Mouse (Mus musculus): ENCODE data around the gene Olfr357. TPM values are rescaled to one million over a fixed set of nuclear protein-coding genes. Genes with fewer than 3 reads are reported as not detected.

Gene Olfr357
- under 1 TPM in 1 of 2 experiments, not detected in 1; 0.07 TPM for polyA plus RNA-seq (2017; shearing (Covaris generic))

DNA sequence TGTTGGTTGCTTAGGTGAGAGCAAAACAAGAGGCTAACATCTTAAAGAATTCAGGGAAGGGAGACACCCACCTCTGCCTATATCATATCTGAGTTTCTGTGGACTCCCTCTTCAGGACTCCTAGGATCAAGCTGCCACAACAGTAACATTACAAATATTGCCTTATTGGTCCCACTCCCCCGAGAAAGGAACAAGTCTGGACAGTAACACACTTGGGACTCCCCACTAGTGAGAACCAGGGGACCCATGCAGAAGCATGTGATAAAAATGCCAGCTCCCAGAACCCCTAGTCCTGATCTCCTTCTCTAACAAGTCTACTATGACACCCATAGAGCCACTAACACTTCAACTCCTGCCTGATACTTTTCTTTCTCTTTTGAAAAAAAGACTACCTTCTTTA, at the start of gene Olfr357:
Gene Olfr357 (plus strand): TSS at position 301 of the 400 bp plus-strand sequence.

DNA sequence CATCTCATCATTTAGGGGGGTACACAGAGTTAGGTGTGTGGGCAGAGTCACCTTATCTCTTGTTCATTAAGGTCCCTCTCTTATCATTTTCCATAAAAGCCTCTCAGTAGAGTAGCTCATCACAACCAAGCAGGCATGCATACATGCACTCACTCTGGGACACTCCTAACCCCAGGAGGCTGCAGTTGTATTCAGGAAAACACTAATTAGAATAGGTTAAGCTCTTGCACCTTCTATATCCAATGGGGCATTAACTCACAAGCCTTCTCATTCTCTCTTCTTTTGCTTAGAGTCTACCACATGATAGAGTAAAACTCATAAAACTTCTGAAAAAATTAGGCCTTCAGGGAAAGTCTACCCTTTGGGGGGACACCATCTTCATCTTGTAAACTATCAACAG, 15.6 kb downstream of the Olfr357 start, which contains the start of gene Olfr358:
Gene Olfr358 (minus strand): TSS at position 101 of the 400 bp plus-strand sequence.

Other genes with a start within 250 kb of the Olfr357 start
- gene Olfr348, start 209.6 kb upstream of the Olfr357 start, polyA plus RNA-seq (2017; shearing (Covaris generic)), result under 1 TPM in 1 of 2 experiments, not detected in 1; 0.11 TPM
- not detected for gene Olfr50, start 203.3 kb upstream of the Olfr357 start, polyA plus RNA-seq (2017; shearing (Covaris generic))
- gene Olfr3, start 176.8 kb upstream of the Olfr357 start, polyA plus RNA-seq (2017; shearing (Covaris generic)), result not detected
- not detected for gene Olfr350, start 147.5 kb upstream of the Olfr357 start, polyA plus RNA-seq (2017; shearing (Covaris generic))
- not detected for gene Olfr351, start 131.2 kb upstream of the Olfr357 start, polyA plus RNA-seq (2017; shearing (Covaris generic))
- not detected for gene Olfr352, start 125.4 kb upstream of the Olfr357 start, polyA plus RNA-seq (2017; shearing (Covaris generic))
- gene Olfr353, start 100.9 kb upstream of the Olfr357 start, polyA plus RNA-seq (2017; shearing (Covaris generic)), result not detected
- gene Olfr354, start 88.1 kb upstream of the Olfr357 start, polyA plus RNA-seq (2017; shearing (Covaris generic)), result not detected
- gene Olfr355, start 64.9 kb upstream of the Olfr357 start, polyA plus RNA-seq (2017; shearing (Covaris generic)), result not detected
- gene Olfr356, start 56.7 kb upstream of the Olfr357 start, polyA plus RNA-seq (2017; shearing (Covaris generic)), result not detected
- not detected for gene Olfr358, start 15.5 kb downstream of the Olfr357 start, polyA plus RNA-seq (2017; shearing (Covaris generic))
- not detected for gene Olfr360, start 71.9 kb downstream of the Olfr357 start, polyA plus RNA-seq (2017; shearing (Covaris generic))
- gene Olfr361, start 95.5 kb downstream of the Olfr357 start, polyA plus RNA-seq (2017; shearing (Covaris generic)), result not detected
- gene Olfr362, start 124.1 kb downstream of the Olfr357 start, polyA plus RNA-seq (2017; shearing (Covaris generic)), result not detected
- not detected for gene Olfr364-ps1, start 145.5 kb downstream of the Olfr357 start, polyA plus RNA-seq (2017; shearing (Covaris generic))
- under 1 TPM in 1 of 2 experiments, not detected in 1; 0.04 TPM for gene Olfr365, start 194.4 kb downstream of the Olfr357 start, polyA plus RNA-seq (2017; shearing (Covaris generic))
- gene Olfr366, start 217.7 kb downstream of the Olfr357 start, polyA plus RNA-seq (2017; shearing (Covaris generic)), result under 1 TPM in 1 of 2 experiments, not detected in 1; 0.04 TPM

Measured in activated CD4-positive, CD25-positive, alpha-beta regulatory T cell (primary cell).